Mouse (Mus musculus) forebrain, embryonic 12.5 days (tissue): ENCODE measurements around the gene Ier5. TPM values are rescaled to one million over a fixed set of nuclear protein-coding genes. Genes with fewer than 3 reads are reported as not detected.
A peak's percentile ranks its signal among the peaks of the same experiment; 100 is the strongest.

Source experiments
- ATAC-seq: fragments of 200-750 bp; cut with Nextera tagmentation; 2 replicates; pipeline ENCODE4 v1.8.0; 2017; ENCODE audit warnings: moderate TSS enrichment; ENCODE audit not compliant: low FRiP score
- H3K27ac ChIP-seq: fragments of 300-500 bp; sonication (generic); 2 replicates; pipeline ENCODE4 v1.5.1; 2016; ENCODE audit warnings: mild to moderate bottlenecking
- H3K27me3 ChIP-seq: fragments of 300-500 bp; sonication (generic); 2 replicates; pipeline ENCODE4 v1.6.1; 2016; ENCODE audit warnings: mild to moderate bottlenecking
- H3K36me3 ChIP-seq: fragments of 300-500 bp; sonication (generic); replicated peaks from 2 replicates; pipeline ENCODE4 v1.6.1; 2016; ENCODE audit warnings: mild to moderate bottlenecking
- H3K4me1 ChIP-seq: fragments of 300-500 bp; sonication (generic); 2 replicates; pipeline ENCODE4 v1.6.1; 2016
- H3K4me2 ChIP-seq: fragments of 300-500 bp; sonication (generic); 2 replicates; pipeline ENCODE4 v1.6.1; 2016; ENCODE audit warnings: mild to moderate bottlenecking, moderate library complexity
- H3K4me3 ChIP-seq: fragments of 300-500 bp; sonication (generic); replicated peaks from 2 replicates; pipeline ENCODE4 v1.5.1; 2016; ENCODE audit warnings: mild to moderate bottlenecking
- H3K9ac ChIP-seq: fragments of 300-500 bp; sonication (generic); 2 replicates; pipeline ENCODE4 v1.6.1; 2016; ENCODE audit warnings: mild to moderate bottlenecking
- H3K9me3 ChIP-seq: fragments of 300-500 bp; sonication (generic); 2 replicates; pipeline ENCODE4 v1.6.1; 2016
- WGBS: fragments of 180-500 bp; shearing (Covaris S2); methylation state at CpG from one replicate; pipeline ENCODE4 v1.1.7; 2016; 5-methylcytosine and 5-hydroxymethylcytosine counted together
- polyA plus RNA-seq: library from polyadenylated mRNA; unstranded; fragments of >200 nt; fragmentation: Nextera tagmentation; extraction: Ambion mirVana; gene quantifications from 2 replicates; pipeline ENCODE4 v1.2.1, GENCODE M21; 2016

Gene Ier5
- polyA plus RNA-seq, 1 experiment from 2014 or later: 19.2 TPM

GRCm38 (mm10) chr1:155059505-155059904, 39.9 kb downstream of the Ier5 start:
- peaks cover 25% of the 10 kb centered on the region for H3K4me1 ChIP-seq
- H3K4me3 ChIP-seq: no peak overlapping the region
- H3K27me3 ChIP-seq: 0 out of 2 replicates have a peak, but pooled peaks cover 4% of the 10 kb centered on the region
- no peak overlapping the region for H3K4me2 ChIP-seq
- H3K9me3 ChIP-seq: no peaks in the 10 kb centered on the region
- peak overlapping the region; percentile 42; the same call in 1 of the 2 replicates for H3K27ac ChIP-seq
- WGBS: 28% methylated on average over 14 of the region's 14 CpGs
- H3K36me3 ChIP-seq: no peaks in the 10 kb centered on the region
- H3K9ac ChIP-seq: no peak overlapping the region
- no peak for ATAC-seq

DNA sequence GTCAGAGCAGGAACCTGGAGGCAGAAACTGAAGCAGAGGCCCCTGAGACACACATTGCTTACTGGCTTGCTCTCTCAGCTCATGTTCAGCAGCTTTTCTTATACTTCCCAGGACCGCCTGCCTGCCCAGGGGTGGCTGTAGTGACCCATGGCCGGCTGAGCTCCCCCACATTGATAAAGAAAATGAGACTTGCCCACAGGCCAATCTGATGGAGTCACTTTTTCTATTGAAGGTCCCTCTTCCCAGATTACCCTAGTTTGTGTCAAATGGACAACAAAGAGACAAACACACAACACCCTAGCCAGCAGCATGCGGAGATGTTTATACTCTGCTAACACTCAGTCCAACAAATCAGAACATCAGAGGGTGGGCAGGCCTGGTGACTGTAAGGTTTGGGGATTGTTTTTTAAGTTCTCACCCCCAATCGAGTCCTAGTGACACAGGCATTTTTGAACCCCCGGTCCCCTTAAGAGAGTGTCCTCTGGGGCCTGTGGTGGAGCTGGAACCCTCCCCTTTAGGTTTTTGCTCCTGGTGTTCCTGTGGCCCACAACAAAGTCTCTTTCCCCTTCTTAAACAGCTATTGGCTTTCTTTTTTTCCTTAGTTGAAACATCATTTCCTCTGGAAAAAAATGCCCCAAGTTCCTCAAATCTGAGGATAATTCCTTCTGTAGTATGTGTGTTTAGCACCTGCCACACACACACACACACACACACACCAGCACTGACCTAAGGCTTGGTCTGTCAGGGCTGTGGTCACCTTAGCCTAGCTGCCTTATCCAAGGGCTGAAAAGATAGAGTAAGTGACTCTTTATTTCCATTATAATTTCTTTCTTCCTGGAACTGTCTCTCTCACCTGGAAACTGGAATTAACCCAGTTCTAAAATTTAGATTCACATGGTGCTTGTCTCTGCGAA, 41.1 kb downstream of the Ier5 start:
- Histone ChIP-seq H3K27ac (no peak overlapping the region), H3K4me3 (no peak overlapping the region), H3K4me1 (peaks cover 25% of the 10 kb centered on the region), H3K27me3 (0 out of 2 replicates have a peak, but pooled peaks cover 4% of the 10 kb centered on the region), H3K4me2 (no peak overlapping the region), H3K36me3 (no peaks in the 10 kb centered on the region), H3K9me3 (no peaks in the 10 kb centered on the region), H3K9ac (no peak overlapping the region)
- WGBS: 67% methylated on average over 6 of the region's 6 CpGs
- ATAC-seq: no peak

GRCm38 (mm10) chr1:155056166-155056565, 43.3 kb downstream of the Ier5 start:
- WGBS: 97% methylated on average over 1 of the region's 1 CpGs
- Histone ChIP-seq H3K4me1 (peaks cover 47% of the 10 kb centered on the region), H3K9me3 (no peaks in the 10 kb centered on the region), H3K4me3 (no peak overlapping the region), H3K27me3 (0 out of 2 replicates have a peak, but pooled peaks cover 4% of the 10 kb centered on the region), H3K9ac (no peak overlapping the region), H3K4me2 (no peak overlapping the region), H3K27ac (no peak overlapping the region), H3K36me3 (no peaks in the 10 kb centered on the region)
- no peak for ATAC-seq

DNA sequence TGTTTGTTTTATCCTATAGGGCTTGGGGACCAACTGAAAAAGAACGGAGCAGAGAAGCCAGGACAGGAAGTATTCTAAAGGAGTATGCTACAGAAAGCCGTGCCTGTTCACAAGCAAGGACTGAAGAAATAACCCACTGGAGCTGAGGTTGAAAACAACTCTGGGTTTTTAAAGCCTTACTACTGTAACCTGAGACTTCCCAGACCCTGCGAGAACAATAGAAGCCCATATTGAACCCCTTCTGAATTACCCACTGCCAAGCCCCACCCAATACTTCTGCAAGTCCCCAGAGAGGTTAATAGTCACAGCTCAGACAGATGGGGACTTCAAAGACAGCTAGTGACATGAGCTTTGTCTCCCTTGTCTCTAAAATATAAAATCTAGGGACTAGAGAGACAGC, 44.4 kb downstream of the Ier5 start:
- Histone ChIP-seq H3K27me3 (0 out of 2 replicates have a peak, but pooled peaks cover 4% of the 10 kb centered on the region), H3K4me3 (no peak overlapping the region), H3K9me3 (no peaks in the 10 kb centered on the region), H3K4me2 (no peak overlapping the region), H3K36me3 (no peaks in the 10 kb centered on the region), H3K27ac (peak overlapping the region; percentile 50; the same call in 1 of the 2 replicates), H3K4me1 (peaks cover 55% of the 10 kb centered on the region), H3K9ac (no peak overlapping the region)
- WGBS: 43% methylated on average over 3 of the region's 3 CpGs
- no peak for ATAC-seq

- H3K4me3 ChIP-seq: no peak overlapping the region
- peaks cover 55% of the 10 kb centered on the region for H3K4me1 ChIP-seq
- H3K9me3 ChIP-seq: no peaks in the 10 kb centered on the region
- 42% methylated on average over 5 of the region's 6 CpGs for WGBS
- no peaks in the 10 kb centered on the region for H3K36me3 ChIP-seq
- 0 out of 2 replicates have a peak, but pooled peaks cover 4% of the 10 kb centered on the region for H3K27me3 ChIP-seq
- no peak overlapping the region for H3K4me2 ChIP-seq
- peak overlapping the region; percentile 50; the same call in 1 of the 2 replicates for H3K27ac ChIP-seq
- no peak for ATAC-seq
- no peak overlapping the region for H3K9ac ChIP-seq
Observed at GRCm38 (mm10) chr1:155054366-155054965, 45.0 kb downstream of the Ier5 start.

DNA sequence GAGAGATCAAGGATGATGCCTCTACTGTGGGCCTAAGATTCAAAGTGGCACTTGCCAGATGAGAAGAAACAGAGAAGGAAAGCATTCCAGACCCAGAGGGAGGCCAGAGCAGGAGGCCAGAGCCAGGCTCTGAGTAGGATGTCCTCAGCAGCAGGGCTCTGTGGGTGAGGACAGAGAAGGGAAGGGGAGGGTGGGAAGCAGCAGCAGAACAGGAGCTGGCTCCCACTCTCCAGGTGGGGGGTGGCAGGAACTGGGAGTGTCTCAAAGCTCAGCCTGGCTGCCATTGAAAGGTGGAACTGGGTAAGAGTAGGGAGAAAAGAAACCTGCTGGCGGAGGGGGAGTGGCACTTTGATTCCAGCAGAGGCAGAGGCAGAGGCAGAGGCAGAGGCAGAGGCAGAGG, 46.1 kb downstream of the Ier5 start:
- Histone ChIP-seq H3K27me3 (0 out of 2 replicates have a peak, but pooled peaks cover 4% of the 10 kb centered on the region), H3K27ac (peak overlapping the region; percentile 74), H3K4me2 (no peak overlapping the region), H3K9me3 (no peaks in the 10 kb centered on the region), H3K4me3 (no peak overlapping the region), H3K4me1 (peaks cover 53% of the 10 kb centered on the region), H3K9ac (peak overlapping the region; percentile 30; the same call in 1 of the 2 replicates), H3K36me3 (no peaks in the 10 kb centered on the region)
- ATAC-seq: no peak
- WGBS: 71% methylated on average over 1 of the region's 1 CpGs

DNA sequence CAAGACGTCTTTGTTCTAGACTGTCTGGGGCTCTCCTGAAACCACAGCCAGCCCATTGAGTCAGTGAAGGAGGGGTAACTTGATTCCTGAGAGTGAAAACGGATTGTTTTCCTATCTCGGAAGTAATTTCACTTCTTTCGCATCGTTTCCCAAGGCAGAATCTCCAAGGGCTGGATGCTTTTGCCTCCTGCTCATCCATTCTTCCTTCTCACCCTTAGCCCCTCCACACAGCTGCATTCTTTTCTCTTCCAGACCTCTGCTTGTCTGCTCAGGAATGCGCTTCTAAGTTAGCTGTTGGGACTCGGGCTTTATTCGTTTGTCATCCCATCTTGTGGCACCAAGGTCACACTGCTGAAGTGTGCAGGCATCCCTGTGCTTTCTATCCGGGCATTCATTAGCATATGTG, 46.7 kb downstream of the Ier5 start:
- H3K4me3 ChIP-seq: no peak overlapping the region
- peak overlapping the region; percentile 74 for H3K27ac ChIP-seq
- 8% methylated on average over 9 of the region's 9 CpGs for WGBS
- H3K4me1 ChIP-seq: peaks cover 53% of the 10 kb centered on the region
- H3K4me2 ChIP-seq: no peak overlapping the region
- H3K36me3 ChIP-seq: no peaks in the 10 kb centered on the region
- 0 out of 2 replicates have a peak, but pooled peaks have one; percentile 36 for ATAC-seq
- 0 out of 2 replicates have a peak, but pooled peaks cover 4% of the 10 kb centered on the region for H3K27me3 ChIP-seq
- H3K9me3 ChIP-seq: no peaks in the 10 kb centered on the region
- H3K9ac ChIP-seq: peak overlapping the region; percentile 30

- Histone ChIP-seq H3K36me3 (no peaks in the 10 kb centered on the region), H3K4me1 (peaks cover 53% of the 10 kb centered on the region), H3K27ac (peak overlapping the region; percentile 74), H3K4me2 (no peak overlapping the region), H3K9ac (peak overlapping the region; percentile 30), H3K27me3 (0 out of 2 replicates have a peak, but pooled peaks cover 6% of the 10 kb centered on the region), H3K9me3 (no peaks in the 10 kb centered on the region), H3K4me3 (no peak overlapping the region)
- no peak for ATAC-seq
- WGBS: 9% methylated on average over 4 of the region's 4 CpGs
Observed at GRCm38 (mm10) chr1:155052131-155052760, 47.2 kb downstream of the Ier5 start.

DNA sequence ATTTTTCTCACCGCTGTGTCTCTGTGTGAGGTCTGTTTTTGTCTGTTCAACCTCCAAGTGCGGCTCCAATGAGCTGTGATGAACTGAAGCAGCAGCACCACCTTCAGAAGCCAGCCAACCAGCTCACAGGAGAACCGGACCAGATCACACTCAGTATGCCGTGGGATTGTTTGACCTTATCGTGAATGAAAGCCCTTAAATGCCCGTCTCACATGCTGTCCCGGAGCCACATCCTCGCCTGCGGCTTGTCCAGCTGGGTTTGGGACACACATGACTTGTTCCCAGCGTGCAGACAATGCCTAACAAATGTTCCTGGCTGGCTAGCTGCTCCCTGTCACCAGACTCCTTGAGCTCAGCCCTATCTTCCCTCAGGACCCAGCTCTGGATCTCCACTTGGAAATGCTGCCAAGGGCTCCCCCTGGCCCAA, 47.7 kb downstream of the Ier5 start:
- Histone ChIP-seq H3K27me3 (0 out of 2 replicates have a peak, but pooled peaks cover 3% of the 10 kb centered on the region), H3K4me1 (peaks cover 53% of the 10 kb centered on the region), H3K4me3 (no peak overlapping the region), H3K36me3 (no peaks in the 10 kb centered on the region), H3K27ac (peak overlapping the region; percentile 74), H3K9me3 (no peaks in the 10 kb centered on the region), H3K9ac (no peak overlapping the region), H3K4me2 (no peak overlapping the region)
- 47% methylated on average over 10 of the region's 10 CpGs for WGBS
- no peak for ATAC-seq

GRCm38 (mm10) chr1:155050897-155051592, 48.4 kb downstream of the Ier5 start:
- Histone ChIP-seq H3K4me3 (no peak overlapping the region), H3K4me2 (no peak overlapping the region), H3K36me3 (no peaks in the 10 kb centered on the region), H3K27me3 (0 out of 2 replicates have a peak, but pooled peaks cover 3% of the 10 kb centered on the region), H3K4me1 (peaks cover 53% of the 10 kb centered on the region), H3K9ac (no peak overlapping the region), H3K27ac (no peak overlapping the region), H3K9me3 (no peaks in the 10 kb centered on the region)
- 91% methylated on average over 9 of the region's 9 CpGs for WGBS
- ATAC-seq: no peak

DNA sequence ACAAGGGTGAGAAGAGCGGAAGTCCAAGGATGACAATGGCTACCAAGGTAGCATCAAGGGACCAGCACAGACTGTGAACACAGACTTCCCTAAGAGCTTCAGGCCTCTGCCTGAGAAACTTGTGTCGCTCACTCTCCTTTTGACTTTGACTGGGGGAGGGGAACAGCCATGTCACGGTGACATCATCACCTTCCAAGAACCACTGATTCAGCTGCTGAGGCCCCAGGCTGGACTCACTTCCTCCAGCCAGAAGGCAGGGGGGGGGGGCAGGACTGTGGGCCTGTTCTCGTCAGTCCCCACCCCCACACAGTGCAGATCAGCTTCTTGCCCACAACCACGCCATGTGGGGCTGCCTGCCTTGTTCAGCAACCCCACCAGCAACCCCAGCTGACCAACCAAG, 49.3 kb downstream of the Ier5 start:
- Histone ChIP-seq H3K4me3 (no peak overlapping the region), H3K27me3 (0 out of 2 replicates have a peak, but pooled peaks cover 3% of the 10 kb centered on the region), H3K27ac (no peak overlapping the region), H3K4me1 (peaks cover 51% of the 10 kb centered on the region), H3K4me2 (no peak overlapping the region), H3K36me3 (no peaks in the 10 kb centered on the region), H3K9me3 (no peaks in the 10 kb centered on the region), H3K9ac (no peak overlapping the region)
- 42% methylated on average over 5 of the region's 5 CpGs for WGBS
- ATAC-seq: peak; percentile 37; the same call in 1 of the 2 replicates
